Mouse (Mus musculus): ENCODE measurements at regions not wholly inside any gene's neighbourhood (a gene's known extent, or its start where the extent isn't known, plus 50 kb on each side); places are given as distances from the start of the nearest gene placed in this dataset.

DNA sequence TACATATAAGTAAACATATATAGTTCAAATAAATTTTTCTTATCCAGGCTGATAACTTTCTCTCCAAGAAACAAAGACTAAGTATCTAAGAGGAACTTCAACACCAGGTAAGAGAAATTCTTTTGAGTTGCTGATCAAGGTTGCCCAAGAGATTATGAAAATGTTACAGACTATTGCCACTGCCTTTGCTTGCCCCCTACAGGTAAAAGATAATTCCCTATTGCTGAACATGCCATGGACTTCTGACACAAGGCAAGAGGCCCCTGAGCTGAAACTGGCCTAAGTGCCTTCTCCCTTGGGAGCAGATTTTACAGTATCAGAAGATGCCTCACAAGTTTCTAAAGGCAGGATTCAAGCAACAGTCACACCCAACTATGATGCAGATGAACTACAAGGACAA is 2914.2 kb upstream of the Gm6569 start:
- DNase-seq (ENCODE audit: low spot score) = peak; percentile 45

DNA sequence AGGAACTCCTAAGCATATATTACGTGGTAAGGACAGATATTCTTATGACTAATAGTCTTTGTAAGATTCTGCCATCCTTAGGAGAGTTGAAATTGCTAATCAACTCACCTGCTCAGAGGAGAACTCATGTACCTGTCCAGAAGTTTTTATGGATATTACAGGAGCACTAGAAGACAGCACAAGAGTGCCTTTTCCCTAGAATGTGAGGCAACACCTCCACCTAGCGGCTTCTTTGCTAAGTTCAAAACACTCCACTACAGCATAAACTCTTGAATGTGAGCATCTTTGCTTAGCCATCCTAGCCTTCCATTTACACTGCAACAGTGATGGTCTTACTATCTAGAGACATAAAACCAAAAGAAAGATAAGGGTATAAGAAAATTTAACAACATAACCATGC is 2913.5 kb upstream of the Gm6569 start:
- peak; percentile 92 for DNase-seq (ENCODE audit: low spot score)
